Mouse (Mus musculus): Measurements from ENCODE around the gene Abi2.
"Not testable (repeated sequence)": the region's sequence is repeated elsewhere in the genome, so short reads cannot be mapped to it uniquely, and the experiment has no call there.

The Abi2 gene

DNA sequence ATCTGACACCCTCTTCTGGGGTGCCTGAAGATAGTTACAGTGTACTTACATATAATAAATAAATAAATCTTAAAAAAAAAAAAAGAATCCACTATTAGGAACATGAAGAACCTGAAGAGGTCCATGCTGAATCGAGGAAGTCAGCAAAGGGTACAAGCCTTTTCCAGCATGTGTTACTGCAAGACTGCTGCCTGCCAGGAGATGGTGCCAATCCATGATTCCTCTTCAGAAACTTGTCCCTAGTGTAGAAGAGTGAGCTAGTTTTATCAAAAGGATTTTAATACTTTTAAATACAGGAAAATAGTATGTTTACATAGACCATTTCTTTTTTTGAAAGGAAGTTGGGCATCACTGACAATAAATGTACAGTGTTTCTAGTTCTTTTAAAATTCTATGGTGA lies 14.5 kb downstream of the Abi2 start:
- TF ChIP-seq NANOG (IDR thresholded peaks at IDR 0.05; ENCODE audit: borderline replicate concordance, low read length), result no peak
- peak; percentile 18 for TF ChIP-seq CTCF (conservative IDR thresholded peaks at IDR 0.05; ENCODE audit: low read length)
- Histone ChIP-seq H3K4me1 (replicated peaks; ENCODE audit: low read depth, low read length) (peaks cover 52% of the 10 kb centered on the region), H3K36me3 (ENCODE audit: insufficient read depth, low read length) (no peaks in the 10 kb centered on the region), H3K4me3 (replicated peaks; ENCODE audit: low read length) (no peak overlapping the region), H3K9me3 (ENCODE audit: low read length) (no peaks in the 10 kb centered on the region), H3K27me3 (ENCODE audit: insufficient read depth, low read length) (no peaks in the 10 kb centered on the region)

DNA sequence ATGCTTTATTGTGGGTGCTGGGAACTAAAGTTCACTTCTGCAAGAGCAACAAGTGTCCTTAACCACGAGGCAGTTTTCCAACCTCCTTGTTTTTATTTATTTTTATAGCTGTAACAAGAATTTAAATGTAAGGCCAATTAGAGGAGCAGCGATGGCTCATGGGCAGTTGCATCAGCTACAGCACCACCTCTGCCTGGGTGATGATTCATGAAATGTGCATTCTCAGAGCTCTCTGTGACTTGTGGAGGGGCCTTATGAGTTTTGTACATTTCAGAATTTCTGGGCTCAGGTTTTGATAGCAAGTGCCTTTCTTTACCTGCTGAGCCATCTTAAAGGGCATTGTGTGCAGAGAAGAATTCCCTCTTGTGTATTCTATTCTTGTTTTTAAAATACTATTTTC lies 18.9 kb downstream of the Abi2 start:
- Histone ChIP-seq H3K4me1 (replicated peaks; ENCODE audit: low read depth, low read length) (peaks cover 61% of the 10 kb centered on the region), H3K36me3 (ENCODE audit: insufficient read depth, low read length) (no peaks in the 10 kb centered on the region), H3K9me3 (ENCODE audit: low read length) (no peaks in the 10 kb centered on the region), H3K27me3 (ENCODE audit: insufficient read depth, low read length) (no peaks in the 10 kb centered on the region), H3K4me3 (replicated peaks; ENCODE audit: low read length) (no peak overlapping the region)
- TF ChIP-seq POU5F1 (IDR thresholded peaks at IDR 0.05; ENCODE audit: borderline replicate concordance, low read length) (no peak), NANOG (IDR thresholded peaks at IDR 0.05; ENCODE audit: borderline replicate concordance, low read length) (no peak)

DNA sequence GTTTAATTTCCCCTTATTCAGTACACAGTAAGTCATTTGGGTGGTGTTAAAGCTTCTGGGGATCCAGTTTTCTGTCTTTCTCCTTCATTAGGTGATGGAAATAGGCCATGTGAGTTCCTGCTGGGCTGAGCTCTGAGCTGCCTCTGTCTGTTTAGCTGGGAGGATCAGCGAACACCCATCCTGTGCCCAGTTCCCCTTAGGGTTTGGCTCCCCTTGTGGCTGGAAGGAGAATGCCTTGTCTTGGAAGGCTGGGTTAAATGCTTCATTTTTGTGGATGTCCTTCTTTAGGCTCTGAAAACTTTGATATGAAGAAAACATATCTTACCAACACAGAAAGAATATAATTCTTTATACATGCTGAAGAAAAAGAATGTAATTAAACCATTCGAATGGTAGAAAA lies 19.5 kb downstream of the Abi2 start:
- Histone ChIP-seq H3K9me3 (ENCODE audit: low read length) (no peaks in the 10 kb centered on the region), H3K4me1 (replicated peaks; ENCODE audit: low read depth, low read length) (peaks cover 63% of the 10 kb centered on the region), H3K4me3 (replicated peaks; ENCODE audit: low read length) (no peak overlapping the region), H3K36me3 (ENCODE audit: insufficient read depth, low read length) (no peaks in the 10 kb centered on the region), H3K27me3 (ENCODE audit: insufficient read depth, low read length) (no peaks in the 10 kb centered on the region)
- TF ChIP-seq CTCF (conservative IDR thresholded peaks at IDR 0.05; ENCODE audit: low read length), result peak; percentile 90
- TF ChIP-seq NANOG (IDR thresholded peaks at IDR 0.05; ENCODE audit: borderline replicate concordance, low read length), result no peak

DNA sequence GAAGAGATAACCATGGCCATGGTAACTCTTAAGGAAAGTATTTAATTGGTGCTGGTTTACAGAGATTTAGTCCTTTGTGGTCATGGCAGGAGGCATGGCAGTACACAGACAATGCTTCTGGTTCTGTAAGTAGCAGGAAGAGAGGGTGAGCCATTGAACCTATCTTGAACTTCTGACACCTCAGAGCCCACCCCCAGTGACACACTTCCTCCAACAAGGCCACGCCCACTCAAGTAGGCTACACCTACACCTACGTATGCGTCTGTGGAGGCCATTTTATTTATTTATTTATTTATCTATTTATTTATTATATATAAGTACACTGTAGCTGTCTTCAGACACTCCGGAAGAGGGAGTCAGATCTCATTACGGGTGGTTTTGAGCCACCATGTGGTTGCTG lies 22.1 kb downstream of the Abi2 start:
- Histone ChIP-seq H3K36me3 (ENCODE audit: insufficient read depth, low read length) (peaks cover 2% of the 10 kb centered on the region; the same call in 1 of the 2 replicates), H3K4me1 (replicated peaks; ENCODE audit: low read depth, low read length) (peaks cover 57% of the 10 kb centered on the region), H3K4me3 (replicated peaks; ENCODE audit: low read length) (no peak overlapping the region; the same call in 1 of the 2 replicates), H3K9me3 (ENCODE audit: low read length) (no peaks in the 10 kb centered on the region), H3K27me3 (ENCODE audit: insufficient read depth, low read length) (no peaks in the 10 kb centered on the region)
- TF ChIP-seq POU5F1 (IDR thresholded peaks at IDR 0.05; ENCODE audit: borderline replicate concordance, low read length), result no peak
- no peak for TF ChIP-seq CTCF (conservative IDR thresholded peaks at IDR 0.05; ENCODE audit: low read length)
- no peak for TF ChIP-seq NANOG (IDR thresholded peaks at IDR 0.05; ENCODE audit: borderline replicate concordance, low read length)

DNA sequence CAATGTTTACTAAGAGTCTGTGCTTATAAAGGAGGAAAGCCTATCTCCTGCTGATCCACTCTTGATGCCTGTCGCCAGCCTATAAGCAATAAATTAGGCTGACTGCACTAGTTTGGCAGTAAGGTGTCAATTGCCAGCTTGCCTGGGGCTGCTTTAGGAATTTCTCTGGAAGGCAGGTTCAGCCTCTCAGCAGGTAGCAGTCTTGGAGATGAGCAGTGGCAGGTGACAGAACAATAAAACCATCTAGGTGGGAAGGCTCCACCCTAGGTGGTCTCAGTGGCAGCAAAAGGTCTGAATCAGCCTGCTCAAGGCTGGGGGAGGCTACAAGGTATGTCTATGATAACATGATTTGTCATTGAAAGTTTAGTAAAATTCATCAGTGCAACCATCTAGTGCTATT lies 23.1 kb downstream of the Abi2 start:
- peaks cover 4% of the 10 kb centered on the region; the same call in 1 of the 2 replicates for H3K36me3 ChIP-seq (ENCODE audit: insufficient read depth, low read length)
- no peaks in the 10 kb centered on the region for H3K27me3 ChIP-seq (ENCODE audit: insufficient read depth, low read length)
- H3K9me3 ChIP-seq (ENCODE audit: low read length), result no peaks in the 10 kb centered on the region
- no peak for TF ChIP-seq POU5F1 (IDR thresholded peaks at IDR 0.05; ENCODE audit: borderline replicate concordance, low read length)
- TF ChIP-seq NANOG (IDR thresholded peaks at IDR 0.05; ENCODE audit: borderline replicate concordance, low read length), result peak; percentile 97
- peaks cover 47% of the 10 kb centered on the region for H3K4me1 ChIP-seq (replicated peaks; ENCODE audit: low read depth, low read length)
- H3K4me3 ChIP-seq (replicated peaks; ENCODE audit: low read length), result no peak overlapping the region

DNA sequence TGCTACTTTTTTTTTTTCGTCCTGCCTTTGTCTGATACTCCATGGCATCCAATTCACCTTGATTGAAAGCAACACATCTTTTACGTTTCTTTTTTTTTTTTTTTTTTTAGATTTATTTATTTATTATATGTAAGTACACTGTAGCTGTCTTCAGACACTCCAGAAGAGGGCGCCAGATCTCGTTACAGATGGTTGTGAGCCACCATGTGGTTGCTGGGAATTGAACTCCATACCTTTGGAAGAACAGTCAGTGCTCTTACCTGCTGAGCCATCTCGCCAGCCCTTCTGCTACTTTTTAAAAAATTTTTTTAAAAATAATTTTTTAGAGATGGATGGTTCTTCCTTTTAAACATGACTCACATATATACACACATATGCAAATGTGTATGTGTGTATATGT lies 32.0 kb downstream of the Abi2 start:
- H3K36me3 ChIP-seq (ENCODE audit: insufficient read depth, low read length); H3K27me3 ChIP-seq (ENCODE audit: insufficient read depth, low read length); H3K9me3 ChIP-seq (ENCODE audit: low read length); H3K4me1 ChIP-seq (replicated peaks; ENCODE audit: low read depth, low read length); H3K4me3 ChIP-seq (replicated peaks; ENCODE audit: low read length): not testable (repeated sequence)
- TF ChIP-seq CTCF (conservative IDR thresholded peaks at IDR 0.05; ENCODE audit: low read length), result peak; percentile 20; the same call in 1 of the 2 replicates

DNA sequence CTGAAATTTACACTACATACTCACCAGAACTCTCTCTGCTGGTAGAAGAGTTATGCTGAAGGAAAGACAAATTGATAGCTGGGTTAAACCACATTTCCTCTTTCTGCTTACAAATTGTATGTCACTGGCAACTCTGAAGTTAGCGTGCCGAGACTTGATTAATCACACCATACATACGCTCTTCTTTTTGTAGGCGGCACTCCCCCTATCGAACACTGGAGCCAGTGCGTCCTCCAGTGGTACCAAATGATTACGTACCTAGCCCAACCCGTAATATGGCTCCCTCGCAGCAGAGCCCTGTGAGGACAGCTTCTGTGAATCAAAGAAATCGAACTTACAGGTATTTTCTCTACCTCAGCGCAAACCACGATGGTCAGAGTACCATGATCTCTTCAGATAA lies 37.6 kb downstream of the Abi2 start:
- TF ChIP-seq POU5F1 (IDR thresholded peaks at IDR 0.05; ENCODE audit: borderline replicate concordance, low read length), result no peak
- TF ChIP-seq CTCF (conservative IDR thresholded peaks at IDR 0.05; ENCODE audit: low read length), result peak; percentile 29
- H3K4me3 ChIP-seq (replicated peaks; ENCODE audit: low read length), result no peak overlapping the region

DNA sequence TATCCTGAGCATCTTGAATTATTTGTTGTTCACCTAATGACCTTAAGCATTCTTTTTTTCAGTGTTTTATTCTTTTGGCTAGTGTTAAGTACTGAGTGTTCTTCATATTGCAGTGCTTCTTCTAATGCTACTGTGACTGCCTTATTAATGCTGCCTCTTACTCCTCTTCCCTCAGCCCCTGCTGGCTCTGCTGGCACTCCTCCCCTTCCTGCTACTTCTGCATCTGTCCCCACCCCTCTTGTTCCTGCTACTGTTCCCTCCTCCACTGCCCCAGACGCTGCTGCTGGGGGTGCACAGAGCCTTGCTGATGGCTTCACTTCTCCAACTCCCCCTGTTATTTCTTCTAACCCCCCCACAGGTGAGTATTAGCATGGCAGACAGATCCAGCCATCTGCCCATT lies 40.5 kb downstream of the Abi2 start:
- H3K27me3 ChIP-seq (ENCODE audit: insufficient read depth, low read length), result no peaks in the 10 kb centered on the region
- H3K4me3 ChIP-seq (replicated peaks; ENCODE audit: low read length), result no peak overlapping the region
- TF ChIP-seq NANOG (IDR thresholded peaks at IDR 0.05; ENCODE audit: borderline replicate concordance, low read length), result no peak
- TF ChIP-seq POU5F1 (IDR thresholded peaks at IDR 0.05; ENCODE audit: borderline replicate concordance, low read length), result no peak
- TF ChIP-seq CTCF (conservative IDR thresholded peaks at IDR 0.05; ENCODE audit: low read length), result no peak
- H3K9me3 ChIP-seq (ENCODE audit: low read length), result no peaks in the 10 kb centered on the region
- peaks cover 4% of the 10 kb centered on the region for H3K4me1 ChIP-seq (replicated peaks; ENCODE audit: low read depth, low read length)
- peaks cover 26% of the 10 kb centered on the region for H3K36me3 ChIP-seq (ENCODE audit: insufficient read depth, low read length)

More for the DNA sequence above, 37.6 kb downstream of the Abi2 start:
- Histone ChIP-seq H3K27me3 (ENCODE audit: insufficient read depth, low read length) (no peaks in the 10 kb centered on the region), H3K36me3 (ENCODE audit: insufficient read depth, low read length) (peaks cover 17% of the 10 kb centered on the region), H3K4me1 (replicated peaks; ENCODE audit: low read depth, low read length) (peaks cover 4% of the 10 kb centered on the region), H3K9me3 (ENCODE audit: low read length) (no peaks in the 10 kb centered on the region)

DNA sequence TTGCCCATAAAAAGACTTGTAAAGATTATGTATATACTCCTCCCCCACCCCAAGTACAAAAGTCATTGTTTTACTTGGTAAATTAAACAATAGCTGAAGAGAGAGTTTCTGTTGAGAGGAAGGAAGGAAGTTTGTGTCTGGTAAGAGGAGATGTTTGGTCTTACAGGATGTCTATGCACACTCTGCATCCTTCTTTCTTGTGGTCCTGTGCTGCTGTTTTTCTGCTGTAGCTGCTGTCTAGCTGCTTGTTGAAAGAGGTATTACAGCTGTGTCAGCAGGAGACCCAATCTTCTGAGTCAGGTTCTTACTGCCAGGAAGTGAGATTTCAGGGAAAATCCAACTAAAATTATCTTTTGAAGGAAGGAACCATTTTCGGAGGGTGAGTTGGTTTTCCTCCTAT lies 51.2 kb downstream of the Abi2 start:
- Histone ChIP-seq H3K27me3 (ENCODE audit: insufficient read depth, low read length) (no peaks in the 10 kb centered on the region), H3K9me3 (ENCODE audit: low read length) (no peaks in the 10 kb centered on the region), H3K4me3 (replicated peaks; ENCODE audit: low read length) (no peak overlapping the region), H3K36me3 (ENCODE audit: insufficient read depth, low read length) (peaks cover 24% of the 10 kb centered on the region), H3K4me1 (replicated peaks; ENCODE audit: low read depth, low read length) (peaks cover 21% of the 10 kb centered on the region)
- TF ChIP-seq NANOG (IDR thresholded peaks at IDR 0.05; ENCODE audit: borderline replicate concordance, low read length), result no peak
- TF ChIP-seq POU5F1 (IDR thresholded peaks at IDR 0.05; ENCODE audit: borderline replicate concordance, low read length), result no peak
- TF ChIP-seq CTCF (conservative IDR thresholded peaks at IDR 0.05; ENCODE audit: low read length), result no peak

Measured in E14TG2a.4 (cell line).